Mouse (Mus musculus) limb, embryonic 14.5 days (tissue): Measurements from ENCODE around the gene Tshz2. TPM values are rescaled to one million over a fixed set of nuclear protein-coding genes. Genes with fewer than 3 reads are reported as not detected.
A peak's percentile ranks its signal among the peaks of the same experiment; 100 is the strongest.

Experiments
- ATAC-seq: fragments of 200-750 bp; cut with Nextera tagmentation; 2 replicates; pipeline ENCODE4 v1.8.0; 2017; ENCODE audit warnings: low read depth, moderate number of reproducible peaks, moderate TSS enrichment; ENCODE audit not compliant: low FRiP score
- DNase-seq: peaks from one replicate; pipeline ENCODE4 v3.0.0-alpha.2; 2015; ENCODE audit warnings: low spot score
- H3K27ac ChIP-seq: fragments of 300-500 bp; sonication (generic); replicated peaks from 2 replicates; pipeline ENCODE4 v1.5.1; 2014; ENCODE audit warnings: low read depth, mild to moderate bottlenecking, low read length, moderate library complexity, mixed read lengths
- H3K27me3 ChIP-seq: fragments of 300-500 bp; sonication (generic); 2 replicates; pipeline ENCODE4 v1.6.1; 2014; ENCODE audit warnings: low read length, mixed read lengths; ENCODE audit not compliant: control insufficient read depth, insufficient read depth
- H3K36me3 ChIP-seq: fragments of 300-500 bp; sonication (generic); 2 replicates; pipeline ENCODE4 v1.6.1; 2014; ENCODE audit warnings: mild to moderate bottlenecking, low read length, moderate library complexity, mixed read lengths; ENCODE audit not compliant: control insufficient read depth, insufficient read depth
- H3K4me1 ChIP-seq: fragments of 300-500 bp; sonication (generic); 2 replicates; pipeline ENCODE4 v1.6.1; 2014; ENCODE audit warnings: antibody characterized with exemption, low read length, mixed read lengths; ENCODE audit not compliant: control insufficient read depth, insufficient read depth
- H3K4me2 ChIP-seq: fragments of 300-500 bp; sonication (generic); replicated peaks from 2 replicates; pipeline ENCODE4 v1.6.1; 2014; ENCODE audit warnings: low read depth, mild to moderate bottlenecking, low read length, moderate library complexity; ENCODE audit not compliant: severe bottlenecking
- H3K4me3 ChIP-seq: fragments of 300-500 bp; sonication (generic); replicated peaks from 2 replicates; pipeline ENCODE4 v1.5.1; 2014; ENCODE audit warnings: low read length
- H3K9ac ChIP-seq: fragments of 300-500 bp; sonication (generic); 2 replicates; pipeline ENCODE4 v1.6.1; 2014; ENCODE audit warnings: mild to moderate bottlenecking, low read depth, low read length, moderate library complexity; ENCODE audit not compliant: severe bottlenecking
- H3K9me3 ChIP-seq: fragments of 300-500 bp; sonication (generic); 2 replicates; pipeline ENCODE4 v1.6.1; 2016; ENCODE audit warnings: low read length; ENCODE audit not compliant: control insufficient read depth
- POLR2A ChIP-seq: fragments of 200-500 bp; IDR thresholded peaks from 2 replicates; pipeline ENCODE4 v1.8.0; 2012; ENCODE audit warnings: inconsistent platforms, mild to moderate bottlenecking, moderate library complexity, borderline replicate concordance; ENCODE audit not compliant: insufficient read depth, insufficient read length; ENCODE audit errors: extremely low read depth
- WGBS: fragments of 180-500 bp; shearing (Covaris S2); extraction: QIAGEN DNeasy Blood & Tissue Kit; methylation state at CpG from one replicate; pipeline ENCODE4 v1.1.7; 2014; 5-methylcytosine and 5-hydroxymethylcytosine counted together
- polyA plus RNA-seq, 2 experiments: library from polyadenylated mRNA; depleted of rRNA in 1 of 2; stranded (reverse) in 1 of 2; unstranded in 1 of 2; fragments of >200 nt; fragmentation: Nextera tagmentation in 1 of 2; extraction: Ambion mirVana in 1 of 2; gene quantifications; 2 replicates each; pipeline versions ENCODE4 v1.2.1 to v1.2.3; 2012 to 2014

Gene Tshz2
- polyA plus RNA-seq, 2 experiments = 7.3 to 29.2 TPM

DNA sequence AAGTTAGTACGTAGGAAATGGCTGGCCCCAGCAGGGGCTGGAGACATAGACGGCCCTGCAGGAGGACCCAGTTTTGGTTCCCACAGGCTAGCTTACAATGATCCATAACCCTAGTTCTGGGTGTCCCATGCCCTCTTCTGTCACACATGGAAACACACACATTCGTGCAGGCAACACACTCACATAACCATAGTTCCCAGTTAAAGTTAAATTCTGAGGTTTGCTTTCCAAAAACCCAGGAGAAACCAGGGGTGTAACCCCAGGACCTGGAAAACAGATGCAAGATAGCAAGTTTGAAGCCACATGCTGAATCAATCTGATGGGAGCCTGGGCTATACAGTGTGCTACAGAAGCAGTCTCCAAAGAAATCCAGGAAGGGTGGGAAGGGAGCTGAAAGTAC is 475.0 kb downstream of the Tshz2 start:
- ATAC-seq = no peak
- no peak for TF ChIP-seq POLR2A
- H3K36me3 ChIP-seq = peaks cover 47% of the 10 kb centered on the region

DNA sequence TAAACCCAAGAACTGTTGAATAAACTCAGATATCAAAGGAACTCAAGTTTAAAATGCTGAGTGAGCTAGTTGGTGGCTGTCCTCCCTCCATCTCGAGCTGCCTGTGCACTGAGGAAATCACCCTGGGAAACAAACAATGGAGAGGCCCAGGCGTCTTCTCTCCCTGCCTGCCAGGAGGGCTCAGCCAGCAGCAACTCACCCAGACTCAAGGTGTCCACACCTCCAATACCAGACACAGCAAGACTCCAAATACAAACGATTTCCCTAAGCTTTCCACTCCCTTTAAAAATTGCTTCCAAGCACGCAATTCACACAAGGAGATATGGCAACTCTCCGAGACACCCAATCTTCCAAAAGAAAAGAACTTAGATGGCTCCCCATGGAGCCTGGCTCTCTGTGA is 476.7 kb downstream of the Tshz2 start:
- DNase-seq = no peak
- no peak for TF ChIP-seq POLR2A
- no peaks in the 10 kb centered on the region for H3K27me3 ChIP-seq
- peaks cover 64% of the 10 kb centered on the region for H3K36me3 ChIP-seq
- H3K4me2 ChIP-seq = no peak overlapping the region
- H3K9ac ChIP-seq = no peak overlapping the region
- H3K4me3 ChIP-seq = no peak overlapping the region
- no peaks in the 10 kb centered on the region for H3K4me1 ChIP-seq
- H3K9me3 ChIP-seq = no peaks in the 10 kb centered on the region
- no peak for ATAC-seq
- WGBS = 78% methylated on average over 5 of the region's 5 CpGs
- H3K27ac ChIP-seq = no peak overlapping the region

More for the DNA sequence above, 475.0 kb downstream of the Tshz2 start:
- no peaks in the 10 kb centered on the region for H3K9me3 ChIP-seq
- no peak overlapping the region for H3K4me2 ChIP-seq
- 73% methylated on average over 3 of the region's 3 CpGs for WGBS
- H3K4me1 ChIP-seq = no peaks in the 10 kb centered on the region
- no peak overlapping the region for H3K9ac ChIP-seq
- H3K4me3 ChIP-seq = no peak overlapping the region
- no peaks in the 10 kb centered on the region for H3K27me3 ChIP-seq
- H3K27ac ChIP-seq = no peak overlapping the region
- DNase-seq = no peak

DNA sequence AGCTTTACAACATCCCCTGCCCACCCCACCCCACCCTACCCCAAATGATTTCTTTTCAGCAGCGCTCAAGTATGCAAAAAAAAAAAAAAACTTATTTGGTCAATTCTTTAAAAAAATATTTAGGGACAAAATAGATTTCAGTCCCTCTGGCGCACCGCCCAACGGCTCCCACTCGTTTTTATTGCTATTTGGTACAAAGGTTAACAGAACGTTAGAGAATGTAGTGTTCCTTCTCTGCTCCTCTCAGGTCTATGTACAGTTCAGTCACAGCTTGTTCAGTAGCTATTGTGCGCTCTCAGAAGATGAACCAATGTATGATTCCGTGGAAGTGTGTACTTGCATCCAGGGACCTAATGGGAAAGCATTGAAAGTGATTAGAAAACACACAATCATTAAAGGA is 477.5 kb downstream of the Tshz2 start:
- H3K9ac ChIP-seq = no peak overlapping the region
- no peaks in the 10 kb centered on the region for H3K4me1 ChIP-seq
- H3K36me3 ChIP-seq = peaks cover 71% of the 10 kb centered on the region
- H3K4me2 ChIP-seq = no peak overlapping the region
- no peaks in the 10 kb centered on the region for H3K27me3 ChIP-seq
- H3K9me3 ChIP-seq = no peaks in the 10 kb centered on the region
- ATAC-seq (no peak), DNase-seq (no peak)
- no peak overlapping the region for H3K27ac ChIP-seq
- no peak overlapping the region for H3K4me3 ChIP-seq
- WGBS = 79% methylated on average over 8 of the region's 8 CpGs
- no peak for TF ChIP-seq POLR2A

GRCm38 (mm10) chr2:170116704-170117281 is 484.0 kb downstream of the Tshz2 start:
- peak; percentile 76 for DNase-seq
- 44% methylated on average over 4 of the region's 4 CpGs for WGBS
- no peak for TF ChIP-seq POLR2A
- no peak overlapping the region for H3K9ac ChIP-seq
- H3K27ac ChIP-seq = no peak overlapping the region
- no peaks in the 10 kb centered on the region for H3K9me3 ChIP-seq
- no peaks in the 10 kb centered on the region for H3K4me1 ChIP-seq
- no peak overlapping the region for H3K4me2 ChIP-seq
- H3K36me3 ChIP-seq = peaks cover 76% of the 10 kb centered on the region
- no peak for ATAC-seq
- H3K4me3 ChIP-seq = no peak overlapping the region
- no peaks in the 10 kb centered on the region for H3K27me3 ChIP-seq

- ATAC-seq (no peak), DNase-seq (no peak)
- 92% methylated on average over 19 of the region's 19 CpGs for WGBS
- H3K4me2 ChIP-seq = no peak overlapping the region
- no peak overlapping the region for H3K4me3 ChIP-seq
- TF ChIP-seq POLR2A = no peak
- no peaks in the 10 kb centered on the region for H3K9me3 ChIP-seq
- no peak overlapping the region for H3K9ac ChIP-seq
- peaks cover 47% of the 10 kb centered on the region for H3K36me3 ChIP-seq
- no peaks in the 10 kb centered on the region for H3K27me3 ChIP-seq
- H3K27ac ChIP-seq = no peak overlapping the region
- 0 out of 2 replicates have a peak, but pooled peaks cover under 1% of the 10 kb centered on the region for H3K4me1 ChIP-seq
These were observed 487.6 kb downstream of the Tshz2 start for GRCm38 (mm10) chr2:170120139-170121027.

Other genes with a start within 250 kb of the Tshz2 start
- not detected in 2 replicates for gene Gm11011, start 45.3 kb upstream of the Tshz2 start, polyA plus RNA-seq (2012; rRNA removed)
- gene Gm11011, start 45.3 kb upstream of the Tshz2 start, polyA plus RNA-seq (2014; fragmentation: Nextera tagmentation; extraction: Ambion mirVana) = not detected in 2 replicates